Mouse (Mus musculus) olfactory bulb, adult 2 months (tissue): ENCODE results near the gene Mapk11.

ENCODE experiments used
- CTCF ChIP-seq: fragments of 200-500 bp; IDR thresholded peaks from 2 replicates; pipeline ENCODE4 v1.5.1; 2012; ENCODE audit warnings: low read depth, mild to moderate bottlenecking, low read length, moderate library complexity; ENCODE audit not compliant: insufficient read depth
- POLR2A ChIP-seq: fragments of 200-500 bp; IDR thresholded peaks from 2 replicates; pipeline ENCODE4 v1.6.1; 2012; ENCODE audit warnings: mild to moderate bottlenecking, low read depth, low read length, moderate library complexity; ENCODE audit not compliant: insufficient read depth

DNA sequence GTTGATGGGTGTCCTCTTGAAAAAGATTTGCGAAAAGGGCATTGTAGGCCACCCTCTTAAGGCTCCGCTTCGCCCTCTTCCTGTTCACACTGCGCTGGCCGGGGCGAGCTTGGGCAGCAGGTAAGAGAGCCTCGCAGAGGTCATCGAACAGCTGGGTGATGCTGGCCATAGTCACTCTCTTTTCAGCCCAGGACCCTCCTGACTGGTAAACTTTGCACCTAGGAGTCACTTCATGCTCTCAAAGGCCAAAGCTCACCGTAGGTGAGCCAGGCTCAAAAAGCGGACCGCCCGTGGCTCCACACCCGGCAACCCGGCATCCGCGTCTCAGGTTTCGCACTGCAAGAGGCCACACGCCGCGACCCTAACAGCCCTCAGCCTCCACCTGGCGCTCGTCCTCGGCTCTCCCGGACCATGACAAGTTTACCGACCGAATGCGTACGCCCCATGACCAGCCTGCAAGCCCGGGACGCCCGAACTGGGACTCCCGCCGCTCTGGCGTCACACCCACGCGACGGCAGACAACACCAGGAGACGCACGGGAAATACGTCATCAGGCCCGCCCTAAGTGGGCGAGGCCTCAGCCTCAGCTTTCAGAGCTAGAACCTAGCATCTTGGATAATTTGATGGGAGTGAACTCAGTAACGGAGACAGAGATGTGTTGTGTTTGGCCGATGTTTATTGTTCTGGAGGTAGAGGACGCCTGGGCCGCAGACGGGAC lies 26.6 kb downstream of the Mapk11 start, which contains the start of gene Tubgcp6:
- TF ChIP-seq CTCF (no peak), POLR2A (peak; percentile 74; the same call in 1 of the 2 replicates)
